Mouse (Mus musculus): ENCODE data around the gene Srpk1. TPM values are rescaled to one million over a fixed set of nuclear protein-coding genes. Genes with fewer than 3 reads are reported as not detected.

The Srpk1 gene
- total RNA-seq, 2 experiments from 2014 or later = 79.5 to 87.7 TPM

DNA sequence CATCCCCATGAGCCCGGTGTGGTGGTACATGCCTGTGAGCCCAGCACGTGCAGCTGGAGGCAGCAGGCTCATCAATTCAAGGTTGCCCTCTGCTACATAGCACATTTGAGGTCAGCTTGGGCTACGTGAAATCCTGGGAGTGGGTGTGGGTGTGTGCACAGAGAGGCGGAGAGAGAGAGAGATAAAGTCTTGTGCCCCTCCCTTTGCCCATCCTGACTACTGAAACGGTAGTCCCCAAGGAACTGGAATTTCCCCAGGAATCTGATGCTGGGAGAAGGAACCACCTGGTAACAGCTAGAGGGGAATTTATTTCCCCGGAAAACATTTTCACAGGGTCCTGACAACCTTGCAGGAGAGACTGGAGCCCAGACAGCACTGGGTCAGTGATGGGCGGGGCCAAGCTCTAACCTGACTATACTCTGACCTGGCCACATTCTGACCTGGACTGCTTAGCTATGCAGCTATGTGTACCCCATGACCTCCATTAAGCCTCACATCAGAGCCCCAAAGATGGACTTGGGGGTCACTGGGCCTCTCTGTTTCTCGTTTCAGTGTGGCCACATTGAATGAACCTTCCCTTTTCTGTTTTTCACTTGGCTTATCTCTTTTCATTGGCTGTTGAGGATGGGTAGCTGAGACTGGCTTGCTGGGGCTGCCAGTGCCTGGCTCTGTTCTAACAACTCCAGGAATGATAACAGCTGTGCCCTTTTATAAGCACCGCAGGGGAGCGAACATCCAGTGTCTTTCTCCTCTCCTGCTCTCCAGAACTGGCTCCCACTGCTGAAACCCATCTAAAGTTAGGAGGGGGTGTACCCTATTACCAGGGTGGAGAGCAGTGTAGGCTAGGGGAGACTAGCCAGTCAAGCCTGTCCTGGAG, 6.0 kb upstream of the Srpk1 start:
- H3K27ac ChIP-seq = no peak overlapping the region
- H3K4me3 ChIP-seq = no peak overlapping the region
- TF ChIP-seq CTCF (conservative IDR thresholded peaks at IDR 0.05) = no peak
- DNase-seq (ENCODE audit: low spot score in 2 of 2) = no peak

DNA sequence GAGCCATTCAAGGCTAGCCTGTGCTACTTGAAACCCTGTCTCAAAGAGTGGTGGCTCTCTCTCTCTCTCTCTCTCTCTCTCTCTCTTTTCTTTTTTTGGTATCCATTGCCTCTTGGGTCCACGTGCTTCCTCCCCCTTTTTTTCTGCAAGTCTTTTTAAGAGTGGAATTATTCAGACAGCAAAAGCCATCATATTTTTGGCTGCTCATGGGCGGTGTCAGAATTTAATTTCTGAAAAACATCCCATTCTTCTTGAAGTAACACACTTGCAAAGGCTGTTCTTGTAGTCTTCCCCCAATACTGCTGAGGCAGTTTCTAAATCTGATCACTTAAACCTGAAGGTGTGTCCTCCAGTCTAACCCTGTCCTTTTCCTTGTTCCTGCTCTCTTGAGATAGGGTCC, 4.4 kb upstream of the Srpk1 start:
- Histone ChIP-seq H3K4me3 (no peak overlapping the region), H3K27ac (no peak overlapping the region)
- DNase-seq (ENCODE audit: low spot score in 2 of 2) = no peak
- TF ChIP-seq CTCF (conservative IDR thresholded peaks at IDR 0.05) = no peak

DNA sequence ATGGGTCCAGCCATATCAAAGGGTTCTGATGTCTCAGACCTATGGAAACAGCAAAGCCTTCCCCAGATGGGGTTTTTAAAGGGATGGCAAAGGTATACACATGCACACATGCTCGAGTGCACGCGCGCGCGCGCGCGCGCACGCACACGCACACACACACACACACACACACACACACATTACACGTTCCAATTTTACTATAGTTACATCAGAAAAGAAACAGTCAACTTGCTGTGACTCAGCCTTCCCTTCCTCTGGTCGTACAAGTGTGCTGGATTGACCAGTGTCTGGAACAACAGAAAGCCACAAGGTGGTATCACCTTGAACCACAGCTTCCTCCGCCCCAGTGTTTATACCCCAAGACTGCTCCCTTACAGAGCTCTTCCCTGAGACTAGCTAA, 2.8 kb upstream of the Srpk1 start:
- Histone ChIP-seq H3K4me3 (no peak overlapping the region), H3K27ac (no peak overlapping the region)
- DNase-seq (ENCODE audit: low spot score in 2 of 2) = no peak
- TF ChIP-seq CTCF (conservative IDR thresholded peaks at IDR 0.05) = no peak

DNA sequence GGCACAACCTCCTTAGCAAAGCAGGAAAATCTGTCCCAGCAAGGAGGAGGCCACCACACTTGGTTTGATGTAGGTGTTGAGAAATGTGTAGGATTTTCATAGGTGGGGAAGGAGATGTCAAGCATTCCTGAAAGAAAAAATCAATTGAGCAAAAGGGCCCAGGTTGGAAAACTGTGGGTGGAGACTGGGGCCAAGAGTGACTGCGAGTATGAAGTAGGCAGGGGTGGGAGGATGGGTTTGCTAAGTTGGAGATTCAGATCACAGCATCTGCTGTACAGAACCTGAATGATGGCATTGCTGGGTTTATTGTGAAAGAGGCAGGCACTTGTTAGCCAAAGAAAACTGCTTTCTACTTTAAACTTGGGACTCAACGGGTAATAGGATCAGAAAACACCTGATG, 2.3 kb upstream of the Srpk1 start:
- no peak for TF ChIP-seq CTCF (conservative IDR thresholded peaks at IDR 0.05)
- Histone ChIP-seq H3K27ac (no peak overlapping the region), H3K4me3 (no peak overlapping the region)
- DNase-seq (ENCODE audit: low spot score in 2 of 2) = no peak

DNA sequence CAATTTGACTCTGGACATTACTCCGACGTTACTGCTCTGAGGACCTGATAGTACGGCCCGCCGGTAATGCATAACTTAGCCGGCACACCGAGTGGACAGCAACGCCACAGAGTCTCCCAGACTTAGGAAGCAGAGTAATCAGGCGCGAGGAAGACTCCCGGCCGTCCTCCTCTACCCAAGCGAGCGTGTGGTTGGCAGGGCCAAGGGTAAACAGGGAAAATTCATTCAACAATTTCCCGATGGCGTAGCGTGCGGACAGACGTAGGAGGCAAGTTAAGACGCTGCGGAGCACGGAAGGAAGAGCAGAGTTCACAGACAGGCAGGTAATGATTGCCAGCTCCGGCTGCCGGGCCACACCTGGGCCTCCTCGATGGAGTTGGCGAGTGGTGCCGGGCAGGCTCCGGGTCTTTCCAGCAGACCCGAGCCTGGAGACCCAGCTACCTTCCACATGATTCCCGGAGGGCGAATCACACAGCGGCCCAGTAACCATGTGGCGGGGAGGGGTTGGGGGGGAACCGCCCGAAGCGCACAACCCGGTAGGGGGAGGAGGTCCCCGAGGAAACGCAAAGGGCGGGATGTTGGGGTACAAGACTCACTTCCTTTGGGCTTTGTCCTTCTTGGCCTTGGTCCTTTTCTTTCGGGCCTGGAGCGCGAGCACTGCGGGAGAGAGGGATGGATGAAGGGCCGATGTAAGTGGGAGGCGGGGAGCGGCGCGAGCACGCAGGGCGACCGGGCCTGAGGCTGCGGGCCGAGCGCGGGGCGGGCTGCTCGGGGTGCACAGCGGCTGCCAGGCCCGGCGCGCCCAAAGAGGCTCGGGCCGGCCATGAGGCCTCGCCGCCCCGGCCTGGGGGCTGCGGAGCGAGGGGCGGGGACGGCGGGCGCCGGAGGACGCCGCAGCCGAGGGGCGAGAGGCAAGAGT, 869 bp downstream of the Srpk1 start:
- peak overlapping the region; percentile 95 for H3K27ac ChIP-seq
- TF ChIP-seq CTCF (conservative IDR thresholded peaks at IDR 0.05) = no peak
- DNase-seq (ENCODE audit: low spot score in 2 of 2) = peak; percentile 63 to 69
- peak overlapping the region; percentile 74 for H3K4me3 ChIP-seq

DNA sequence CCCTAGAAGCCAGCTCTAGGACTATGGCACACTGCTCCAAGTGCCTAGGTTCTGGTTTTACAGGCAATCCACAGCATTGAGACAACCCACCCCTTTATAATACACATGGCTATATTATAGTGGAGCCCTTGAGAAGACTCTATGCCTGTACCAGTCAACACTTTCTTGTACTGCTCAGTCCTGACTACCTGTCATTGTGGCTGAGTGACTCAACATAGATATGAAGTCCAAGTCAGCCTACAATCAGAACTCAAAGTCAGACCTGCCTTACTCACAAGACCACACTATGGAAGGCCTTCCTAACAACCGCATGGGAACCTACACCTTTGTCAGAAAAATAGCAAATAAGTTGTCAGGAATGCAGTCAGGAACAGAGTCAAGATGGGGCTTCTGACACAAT, 3.7 kb downstream of the Srpk1 start:
- Histone ChIP-seq H3K4me3 (no peak overlapping the region), H3K27ac (no peak overlapping the region)
- no peak for DNase-seq (ENCODE audit: low spot score in 2 of 2)
- TF ChIP-seq CTCF (conservative IDR thresholded peaks at IDR 0.05) = no peak

DNA sequence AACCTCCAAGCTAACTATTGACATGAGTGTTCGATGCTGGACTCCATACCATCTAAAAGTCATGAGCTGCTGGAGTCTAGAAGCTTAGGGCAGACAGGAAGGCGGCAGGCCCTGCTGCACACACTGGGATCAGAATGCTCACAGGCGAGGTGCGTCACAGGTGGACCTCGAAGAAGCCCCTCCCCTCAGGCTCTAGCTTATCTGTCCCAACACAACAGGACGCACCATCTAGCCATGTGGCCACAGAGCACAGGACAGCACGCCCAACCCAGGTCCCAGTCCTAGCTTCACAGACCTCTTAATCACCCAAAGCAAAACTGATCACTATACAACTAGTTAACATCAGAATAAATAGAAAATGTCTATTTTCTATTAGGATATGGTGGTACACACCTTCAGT, 4.4 kb downstream of the Srpk1 start:
- no peak overlapping the region for H3K27ac ChIP-seq
- TF ChIP-seq CTCF (conservative IDR thresholded peaks at IDR 0.05) = no peak
- no peak for DNase-seq (ENCODE audit: low spot score in 2 of 2)

DNA sequence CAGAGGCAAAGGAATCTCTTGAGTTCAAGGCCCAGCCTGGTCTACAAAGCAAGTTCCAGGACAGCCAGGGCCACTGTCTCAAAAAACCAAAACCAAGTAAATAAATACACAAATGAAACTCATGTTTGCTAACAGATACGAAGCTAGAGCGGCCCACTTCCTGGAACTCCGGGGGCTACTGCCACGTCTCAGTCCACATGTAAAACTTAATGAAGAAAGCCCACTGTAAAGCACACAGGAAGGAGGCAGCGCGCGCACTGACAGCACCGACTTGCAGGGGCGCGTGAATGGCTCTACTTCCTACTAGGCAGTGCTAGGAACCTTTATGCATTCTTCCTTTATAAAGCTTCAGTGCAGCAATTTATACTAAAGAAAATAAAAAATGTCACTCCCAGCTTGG, 4.9 kb downstream of the Srpk1 start:
- TF ChIP-seq CTCF (conservative IDR thresholded peaks at IDR 0.05) = no peak
- Histone ChIP-seq H3K27ac (no peak overlapping the region), H3K4me3 (no peak overlapping the region)
- no peak for DNase-seq (ENCODE audit: low spot score in 2 of 2)

More for the DNA sequence above, 4.4 kb downstream of the Srpk1 start:
- no peak overlapping the region for H3K4me3 ChIP-seq

DNA sequence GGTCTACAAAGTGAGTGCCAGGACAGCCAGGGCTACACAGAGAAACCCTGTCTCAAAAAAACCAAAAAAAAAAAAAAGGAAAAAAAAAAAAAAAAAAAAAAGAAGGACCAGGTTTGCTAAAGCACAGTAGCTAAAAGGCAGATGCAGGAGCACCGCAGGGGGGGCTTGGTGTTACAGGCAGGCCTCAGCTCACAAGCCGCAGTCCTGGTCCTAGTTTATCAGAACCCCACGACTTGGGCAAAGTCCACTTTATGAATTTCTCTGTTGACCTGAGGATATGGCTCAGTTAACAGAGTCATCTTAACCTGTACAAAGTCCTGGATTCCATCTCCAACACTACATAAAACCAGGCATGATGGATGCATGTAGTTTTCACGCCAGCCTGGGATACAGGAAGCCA, 7.2 kb downstream of the Srpk1 start:
- DNase-seq (ENCODE audit: low spot score in 2 of 2) = no peak
- H3K4me3 ChIP-seq = no peak overlapping the region
- no peak for TF ChIP-seq CTCF (conservative IDR thresholded peaks at IDR 0.05)
- H3K27ac ChIP-seq = no peak overlapping the region

DNA sequence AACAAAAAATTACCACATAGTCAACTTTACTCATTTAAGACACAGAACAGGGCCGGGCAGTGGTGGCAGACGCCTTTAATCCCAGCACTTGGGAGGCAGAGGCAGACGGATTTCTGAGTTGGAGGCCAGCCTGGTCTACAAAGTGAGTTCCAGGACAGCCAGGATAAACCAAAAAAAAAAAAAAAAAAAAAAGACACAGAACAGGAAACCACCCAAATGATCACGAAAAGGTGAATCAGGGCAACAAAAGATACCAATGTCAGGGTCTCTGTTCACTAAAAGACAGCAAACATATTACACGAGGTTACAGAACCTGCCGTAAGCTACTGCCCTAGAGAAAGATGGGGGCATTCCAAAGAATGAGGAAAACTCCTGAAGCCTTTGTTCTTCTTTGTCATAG, 9.4 kb downstream of the Srpk1 start:
- no peak for TF ChIP-seq CTCF (conservative IDR thresholded peaks at IDR 0.05)
- Histone ChIP-seq H3K4me3 (no peak overlapping the region), H3K27ac (no peak overlapping the region)

DNA sequence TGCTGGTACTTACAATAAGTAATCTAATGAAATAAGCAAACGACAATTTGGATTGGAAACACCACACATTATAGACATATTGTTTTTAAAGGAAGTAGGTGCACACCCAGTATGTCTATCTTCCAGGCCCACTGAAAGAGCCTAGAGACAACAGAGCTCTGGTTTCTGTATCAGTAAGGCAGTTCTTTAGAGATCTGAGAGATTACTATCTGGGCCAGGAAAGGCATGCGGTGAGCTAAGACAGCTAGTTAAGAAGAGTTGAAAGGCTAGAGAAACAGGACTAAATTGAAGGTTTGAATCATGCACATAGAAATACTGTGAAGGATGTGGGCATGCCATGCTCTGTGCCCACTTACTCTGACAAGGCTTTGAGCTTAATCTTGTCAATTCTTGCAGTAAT, 9.9 kb downstream of the Srpk1 start:
- H3K4me3 ChIP-seq = no peak overlapping the region
- TF ChIP-seq CTCF (conservative IDR thresholded peaks at IDR 0.05) = no peak

More for the DNA sequence above, 9.4 kb downstream of the Srpk1 start:
- no peak for DNase-seq (ENCODE audit: low spot score in 2 of 2)

DNA sequence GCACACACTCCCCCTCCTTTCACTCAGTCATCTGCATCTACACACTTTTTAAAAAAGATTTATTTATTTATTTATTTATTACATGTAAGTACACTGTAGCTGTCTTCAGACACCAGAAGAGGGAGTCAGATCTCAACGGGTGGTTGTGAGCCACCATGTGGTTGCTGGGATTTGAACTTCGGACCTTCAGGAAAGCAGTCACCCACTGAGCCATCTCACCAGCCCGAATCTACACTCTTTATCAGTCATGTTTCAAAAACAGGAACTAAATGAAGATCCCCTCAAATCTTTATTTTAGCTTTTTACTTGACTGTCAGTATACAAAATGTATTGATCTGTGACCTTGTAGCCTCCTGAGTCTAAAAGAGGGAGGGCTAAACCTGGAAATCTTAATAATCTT, 13.0 kb downstream of the Srpk1 start:
- DNase-seq (ENCODE audit: low spot score in 2 of 2) = no peak

More for the DNA sequence above, 9.9 kb downstream of the Srpk1 start:
- no peak overlapping the region for H3K27ac ChIP-seq
- no peak for DNase-seq (ENCODE audit: low spot score in 2 of 2)

DNA sequence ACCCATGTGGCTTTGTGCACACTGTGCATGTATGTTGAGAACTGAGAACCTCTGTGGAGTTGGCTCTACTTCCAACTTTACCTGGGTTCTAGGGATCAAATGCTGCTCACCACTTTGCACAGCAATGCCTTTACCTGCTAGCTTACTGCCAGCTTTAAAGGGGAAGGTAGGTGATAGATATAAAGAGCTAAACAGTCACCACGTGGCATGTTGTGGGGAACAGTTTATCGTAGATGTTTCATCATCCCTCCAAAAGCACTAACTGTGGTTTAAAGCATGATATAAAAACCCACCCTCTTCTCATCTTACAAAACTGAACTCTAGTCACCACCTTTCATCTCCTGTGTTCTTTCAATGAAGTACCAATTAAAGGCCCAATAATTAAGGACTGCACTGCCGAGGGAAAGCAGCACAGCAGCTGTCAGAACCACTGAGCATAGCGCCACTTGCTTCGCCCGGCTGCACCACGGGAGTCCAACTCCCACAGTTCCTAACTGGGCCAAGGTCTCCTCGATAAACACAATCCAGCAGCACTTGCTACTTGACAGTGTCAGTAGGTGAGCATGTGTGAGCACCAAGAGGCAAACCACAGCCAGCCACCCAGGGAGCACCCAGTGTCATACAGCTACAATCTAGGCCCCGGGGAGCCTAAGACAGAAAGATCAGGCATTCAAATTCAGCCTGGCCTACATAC, 20.8 kb downstream of the Srpk1 start:
- no peak for DNase-seq (ENCODE audit: low spot score in 2 of 2)
- no peak for TF ChIP-seq CTCF (conservative IDR thresholded peaks at IDR 0.05)
- Histone ChIP-seq H3K27ac (peak overlapping the region; percentile 39; the same call in 1 of the 2 replicates), H3K4me3 (no peak overlapping the region)

More for the DNA sequence above, 13.0 kb downstream of the Srpk1 start:
- no peak overlapping the region for H3K4me3 ChIP-seq
- no peak overlapping the region for H3K27ac ChIP-seq
- peak; percentile 33 for TF ChIP-seq CTCF (conservative IDR thresholded peaks at IDR 0.05)
